Mouse (Mus musculus) liver, adult 2 months (tissue): ENCODE measurements at regions not wholly inside any gene's neighbourhood (a gene's known extent, or its start where the extent isn't known, plus 50 kb on each side); places are given as distances from the start of the nearest gene placed in this dataset.

Experiments used
- CTCF ChIP-seq: fragments of 200-500 bp; IDR thresholded peaks from 2 replicates; pipeline ENCODE4 v1.5.1; 2011; ENCODE audit warnings: low read depth, low read length, control low read depth
- POLR2A ChIP-seq: fragments of 200-500 bp; IDR thresholded peaks from 2 replicates; pipeline ENCODE4 v1.6.1; 2011; ENCODE audit warnings: low read length, control low read depth; ENCODE audit not compliant: insufficient read depth; ENCODE audit errors: extremely low read depth

- no peak for TF ChIP-seq CTCF
- no peak for TF ChIP-seq POLR2A
Measured at GRCm38 (mm10) chr6:89160051-89160450, 202.4 kb downstream of the Plxna1 start.
